Mouse (Mus musculus): Measurements from ENCODE around the gene Itpkc.

The Itpkc gene

DNA sequence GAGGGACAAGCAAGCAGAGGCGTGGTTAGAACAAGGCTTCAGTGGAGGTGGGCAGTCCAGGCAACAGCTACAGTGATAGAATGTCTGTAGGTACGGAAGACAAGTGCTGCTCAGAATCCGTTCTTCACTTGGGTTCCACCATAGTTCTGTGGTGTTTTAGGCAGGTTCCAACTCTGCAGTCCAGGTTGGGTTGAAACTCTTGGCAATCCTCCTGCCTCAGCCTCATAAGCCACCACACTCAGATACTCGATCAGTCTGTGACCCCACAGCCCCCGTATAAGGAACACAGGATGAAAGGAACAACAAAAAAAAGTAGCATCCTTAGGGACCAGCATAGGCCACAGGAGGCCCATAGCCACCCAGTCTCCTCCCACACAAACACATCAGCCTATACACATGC, 36.0 kb downstream of the Itpkc start:
- in situ Hi-C loops (cut with MseI, MboI), result no loop called here

DNA sequence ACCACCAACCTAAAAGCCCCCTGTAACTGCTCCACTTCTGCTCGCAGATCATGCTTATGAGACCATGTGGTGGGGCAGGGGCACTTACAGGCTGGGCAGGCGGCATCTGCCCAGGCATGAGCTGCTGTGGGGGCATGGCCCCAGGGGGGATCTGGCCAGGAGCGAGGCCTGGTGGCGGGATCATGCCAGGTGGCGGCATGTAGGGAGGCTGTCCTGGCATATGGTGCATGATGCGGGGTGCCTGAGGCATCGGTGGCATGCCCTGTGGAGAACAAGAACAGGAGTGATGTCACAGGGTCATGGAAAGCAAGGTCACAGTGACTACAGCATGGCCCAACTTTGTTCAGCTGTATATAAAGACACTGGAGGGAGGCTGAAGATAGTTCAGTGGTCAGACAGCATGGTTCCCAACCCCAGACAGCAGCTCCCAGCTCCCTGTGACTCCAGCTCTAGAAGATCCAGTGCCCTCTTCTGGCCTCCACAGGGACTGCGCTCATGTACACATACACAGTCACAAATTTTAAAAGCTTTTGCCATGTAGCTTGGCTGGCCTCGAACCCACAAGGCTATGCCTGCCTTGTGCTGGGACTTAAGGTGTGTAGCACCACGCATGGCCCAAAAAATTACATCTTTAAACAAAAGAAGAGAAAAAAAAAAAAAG, 39.1 kb downstream of the Itpkc start:
- in situ Hi-C loops (cut with MseI, MboI), result no loop called here

DNA sequence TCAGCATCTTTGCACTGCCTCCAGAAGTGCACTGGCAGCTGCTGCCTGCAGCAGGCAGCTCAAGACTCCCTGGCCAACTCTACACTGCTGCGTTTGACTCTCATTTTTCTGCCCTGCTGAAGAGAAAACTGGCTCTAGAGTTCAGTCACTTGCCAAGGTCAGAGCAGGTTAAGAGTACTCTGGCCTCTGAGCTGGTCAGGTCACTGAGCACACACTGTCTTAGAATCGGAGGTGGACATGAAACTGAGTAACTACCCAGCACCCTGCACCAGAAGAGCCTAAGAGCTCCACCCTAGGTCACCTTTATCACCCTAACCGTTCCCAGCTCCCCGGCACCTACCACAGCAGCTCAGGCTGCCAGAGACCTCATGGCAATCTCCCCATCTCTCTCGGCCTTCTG, 42.5 kb downstream of the Itpkc start:
- in situ Hi-C loops (cut with MseI, MboI), result no loop called here

DNA sequence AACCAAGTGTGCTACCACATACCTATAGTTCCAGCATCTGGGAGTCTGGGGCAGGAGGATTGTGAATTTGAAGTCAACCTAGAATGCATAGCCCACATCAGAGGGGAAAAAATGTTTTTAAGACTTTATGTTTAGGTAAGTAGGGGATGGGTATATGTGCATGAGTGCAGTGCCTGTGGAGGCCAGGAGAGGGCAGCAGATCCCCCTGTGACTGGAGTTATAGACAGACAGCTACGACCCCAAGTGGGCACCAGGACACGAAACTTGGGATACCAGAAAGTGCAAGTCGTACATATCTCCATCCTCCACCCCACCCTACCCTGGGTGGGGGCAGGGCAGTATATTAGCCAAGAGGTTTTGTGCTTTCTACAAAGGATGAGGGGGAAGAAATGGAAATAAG, 43.5 kb downstream of the Itpkc start:
- in situ Hi-C loops (cut with MseI, MboI), result no loop called here

DNA sequence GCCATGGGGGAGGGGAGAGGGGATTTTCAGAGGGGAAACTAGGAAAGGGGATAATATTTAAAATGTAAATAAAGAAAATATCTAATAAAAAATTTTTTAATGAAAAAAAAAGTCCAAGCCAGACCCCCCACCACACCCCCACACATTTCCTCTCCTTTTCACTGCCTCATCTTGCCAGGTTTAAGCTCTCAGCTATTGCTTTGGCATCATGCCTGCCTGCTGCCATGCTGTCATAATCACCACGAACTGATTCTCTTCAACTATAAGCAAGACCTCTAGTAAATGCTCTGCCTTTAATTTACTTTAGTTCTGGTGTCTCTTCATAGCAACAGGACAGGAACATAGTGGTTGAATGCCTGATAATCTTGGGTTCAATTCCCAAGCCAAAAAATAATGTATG, 46.0 kb downstream of the Itpkc start:
- in situ Hi-C loops (cut with MseI, MboI), result no loop called here

DNA sequence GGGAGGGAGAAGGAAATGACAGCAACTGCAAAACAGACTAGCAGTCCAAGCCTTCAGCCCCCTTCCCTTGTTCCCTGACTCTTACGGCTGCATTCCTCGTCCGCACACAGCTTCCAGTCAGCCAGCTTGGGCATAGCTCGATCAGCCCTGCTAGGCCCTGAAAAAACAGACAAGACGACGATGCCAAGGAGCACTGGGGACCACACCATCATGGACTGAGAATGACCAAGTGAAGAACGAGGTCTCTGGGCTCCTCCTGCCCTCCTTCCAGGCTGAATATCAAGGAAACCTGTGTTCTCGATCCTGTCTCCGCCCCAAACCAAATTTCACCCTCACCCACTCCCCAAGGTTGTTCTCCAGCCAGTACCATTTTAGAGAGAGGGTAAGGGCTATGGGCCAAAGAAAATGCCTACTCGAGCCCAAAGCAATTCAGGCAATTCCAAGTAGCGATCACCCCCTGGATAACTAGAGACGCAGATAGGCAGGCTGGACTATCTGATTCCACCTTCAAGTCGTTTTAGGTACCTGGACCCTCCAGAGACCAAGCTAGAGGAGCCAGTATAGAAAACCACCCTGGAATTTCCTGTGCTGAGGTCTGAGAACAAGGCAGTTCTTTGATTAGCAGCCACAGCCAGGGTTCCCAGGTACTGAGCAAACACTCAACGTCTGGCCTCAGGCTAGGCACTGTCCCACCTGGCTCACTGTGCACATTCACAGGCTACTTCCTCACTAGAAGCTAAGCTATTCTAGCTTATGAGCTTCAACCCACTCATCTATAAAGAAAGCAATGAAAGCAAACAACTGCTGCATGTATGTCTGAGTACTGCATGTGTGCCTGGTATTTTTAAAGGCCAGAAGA, 47.4 kb downstream of the Itpkc start, which contains the start of the genes Gm21983 and Mia:
Gene Gm21983, minus strand, starts transcription at position 250 of the 859 bp plus-strand sequence.
Gene Mia, minus strand, starts transcription at position 321 of the 859 bp plus-strand sequence.
- in situ Hi-C loops (cut with MseI, MboI), result no loop called here

DNA sequence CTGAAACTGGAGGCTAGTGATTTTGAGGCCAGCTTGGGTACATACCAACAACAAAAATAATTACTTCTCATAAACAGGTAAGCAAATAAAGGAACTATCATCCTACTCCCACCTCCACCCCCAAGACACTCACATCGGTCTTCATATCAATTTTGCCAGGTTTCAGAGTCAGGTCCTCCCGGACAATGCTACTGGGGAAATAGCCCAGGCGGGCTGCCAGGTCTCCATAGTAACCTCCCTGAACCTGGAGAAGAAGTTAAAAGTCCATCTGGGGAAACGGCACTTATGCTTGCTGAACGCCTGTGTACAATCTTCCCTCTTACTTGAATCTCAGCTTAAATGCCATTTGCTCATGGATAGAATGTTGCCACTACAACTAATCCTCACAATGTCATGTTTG, 48.4 kb downstream of the Itpkc start:
- in situ Hi-C loops (cut with MseI, MboI), result no loop called here

DNA sequence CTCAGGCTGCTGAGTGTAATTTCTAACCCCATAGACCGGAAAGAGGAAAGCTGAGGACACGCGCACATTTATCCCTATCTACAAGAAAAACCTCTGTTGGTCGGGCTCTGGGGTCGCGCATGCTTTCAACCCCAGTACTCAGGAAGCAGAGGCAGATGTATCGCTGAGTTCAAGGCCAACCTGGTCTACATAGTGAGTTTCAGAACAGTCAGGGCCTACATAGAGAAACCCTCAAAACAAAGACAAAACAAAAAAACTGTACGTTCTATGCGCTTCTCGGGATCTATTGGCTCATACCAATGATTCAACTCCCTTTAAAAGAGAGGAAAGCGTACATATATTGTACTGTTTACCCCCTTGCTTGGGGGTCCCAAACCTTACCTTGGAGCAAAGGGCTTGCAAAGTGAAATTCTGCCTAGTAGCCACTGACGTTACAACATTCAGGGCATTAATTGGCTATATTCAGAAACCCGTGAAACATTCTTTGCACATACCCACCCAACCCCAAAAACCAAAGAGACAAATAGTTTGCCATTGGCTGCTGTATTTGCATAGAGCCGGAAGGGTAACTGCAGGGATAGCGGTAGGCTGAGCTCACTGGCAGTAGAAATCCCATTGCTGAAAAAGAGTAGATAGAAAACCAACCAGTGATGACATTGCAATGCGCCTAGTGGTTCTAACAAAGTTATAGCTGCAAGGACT, 49.1 kb downstream of the Itpkc start:
- in situ Hi-C loops (cut with MseI, MboI), result no loop called here

DNA sequence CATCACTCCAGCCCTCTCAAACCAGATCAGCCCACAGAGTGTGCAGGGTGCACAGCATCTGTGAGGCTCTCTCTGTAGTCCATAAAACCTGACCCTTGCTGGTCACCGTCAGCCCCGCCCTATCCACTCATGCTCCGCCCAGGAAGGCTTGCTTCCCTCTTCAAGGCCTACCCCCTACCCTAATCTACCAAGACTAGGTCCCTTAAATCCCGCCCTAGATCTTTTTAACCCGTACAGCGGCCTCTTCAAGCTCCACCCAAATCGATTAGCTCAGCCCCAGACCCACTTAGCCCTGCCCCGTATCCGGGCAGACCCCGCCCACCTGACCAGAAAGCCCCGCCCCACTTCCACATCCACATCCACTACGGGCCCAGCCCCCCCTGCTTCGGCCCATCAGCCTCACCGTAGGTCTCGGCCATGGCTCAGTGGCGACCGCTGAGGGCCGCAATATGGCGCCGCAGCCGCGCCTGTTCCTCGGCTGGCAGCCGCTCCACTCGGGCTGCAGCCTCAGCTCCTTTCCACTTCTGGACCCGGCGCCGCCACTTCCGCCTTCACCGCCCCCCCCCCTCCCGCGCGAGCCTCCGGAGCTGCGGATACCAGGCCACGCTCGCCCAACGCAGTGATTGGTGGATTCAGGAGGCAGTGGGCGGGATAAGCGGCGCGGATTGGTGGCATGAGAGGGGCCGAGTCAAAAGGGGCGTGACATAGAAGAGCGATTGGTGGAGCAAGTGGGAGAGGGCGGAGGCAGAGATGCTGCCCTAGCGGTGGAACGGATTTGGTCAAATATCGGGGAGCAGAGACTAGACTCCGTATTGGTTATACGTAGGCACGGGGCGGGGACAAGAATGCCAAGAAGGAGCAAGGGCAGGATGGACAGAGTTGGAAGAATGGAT, 49.9 kb downstream of the Itpkc start, which contains the start of gene Rab4b:
Gene Rab4b, minus strand, starts transcription at position 573 of the 893 bp plus-strand sequence.
- in situ Hi-C loops (cut with MseI, MboI), result no loop called here

DNA sequence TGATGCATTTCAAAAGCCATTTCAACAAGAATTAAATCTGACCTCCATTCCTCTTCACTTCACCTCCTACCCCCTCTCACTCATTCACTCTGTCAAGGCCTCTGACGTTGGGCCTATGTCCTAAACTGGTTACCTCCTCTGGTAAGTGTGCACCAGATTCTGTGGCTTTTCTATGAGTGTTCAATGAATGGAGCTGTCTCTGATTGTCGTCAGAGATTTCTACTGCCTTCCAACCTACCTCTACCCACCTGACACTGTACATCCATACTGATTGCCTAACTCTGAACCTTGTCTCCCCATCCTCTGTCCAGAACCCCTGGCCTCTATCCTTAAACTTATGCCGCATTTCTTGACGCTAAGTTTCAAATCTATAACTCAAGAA, 50.5 kb downstream of the Itpkc start:
- in situ Hi-C loops (cut with MseI, MboI), result no loop called here

DNA sequence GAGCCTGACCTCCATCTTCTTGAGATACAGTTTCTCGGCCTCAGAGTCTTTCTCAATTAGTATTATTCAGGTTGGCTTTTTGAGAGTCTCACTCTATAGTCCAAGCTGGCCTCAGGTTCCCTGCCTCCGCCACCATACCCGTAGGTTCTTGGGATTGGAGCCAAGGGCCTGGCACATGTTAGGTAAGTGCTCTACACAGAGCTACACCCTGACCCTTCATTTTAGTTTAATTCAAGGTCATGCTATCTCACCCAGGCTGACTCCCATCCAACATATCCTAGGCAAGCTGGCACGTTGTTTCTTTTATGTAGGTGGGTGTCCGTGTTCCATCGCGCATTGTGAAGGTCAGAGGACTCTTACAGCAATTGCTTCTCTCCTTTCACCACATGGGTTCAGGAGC, 53.6 kb downstream of the Itpkc start:
- in situ Hi-C loops (cut with MseI, MboI), result no loop called here

DNA sequence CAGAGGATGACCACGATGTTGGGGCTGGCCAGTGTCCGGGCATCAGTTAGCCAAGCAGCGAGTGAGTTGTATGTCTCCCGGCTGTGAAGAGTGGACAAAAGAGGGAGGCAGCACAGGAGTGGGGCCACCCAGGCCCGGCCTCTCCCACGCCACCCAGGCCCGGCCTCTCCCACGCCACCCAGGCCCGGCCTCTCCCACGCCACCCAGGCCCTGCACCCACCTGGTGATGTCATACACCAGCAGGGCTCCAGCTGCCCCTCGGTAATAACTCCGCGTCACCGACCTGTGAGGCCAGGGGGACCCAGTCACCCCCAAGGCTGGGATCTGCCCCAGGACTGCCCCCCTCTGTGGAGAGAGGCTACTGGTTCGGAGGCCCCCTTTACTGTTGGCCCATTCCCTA, 54.0 kb downstream of the Itpkc start:
- in situ Hi-C loops (cut with MseI, MboI), result no loop called here

DNA sequence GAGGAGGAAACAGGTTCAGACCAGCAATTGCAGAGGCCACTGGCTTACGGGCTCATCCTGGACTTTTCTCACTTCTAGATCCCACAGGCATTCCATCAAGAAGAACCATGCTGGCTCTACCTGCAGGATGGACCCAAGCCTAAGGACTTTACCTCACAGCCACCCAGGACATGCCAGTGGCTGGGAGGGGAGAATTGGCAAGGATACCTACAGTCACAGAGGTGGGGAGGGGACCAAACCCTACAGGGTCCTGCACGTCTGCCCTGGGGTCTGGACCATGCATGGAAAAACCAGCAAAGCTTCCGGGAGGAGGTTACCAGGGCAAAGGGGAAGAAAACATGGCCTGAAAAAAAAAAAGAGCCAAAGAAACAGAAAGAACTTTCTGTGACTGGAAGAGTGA, 57.5 kb downstream of the Itpkc start:
- in situ Hi-C loops (cut with MseI, MboI), result no loop called here

DNA sequence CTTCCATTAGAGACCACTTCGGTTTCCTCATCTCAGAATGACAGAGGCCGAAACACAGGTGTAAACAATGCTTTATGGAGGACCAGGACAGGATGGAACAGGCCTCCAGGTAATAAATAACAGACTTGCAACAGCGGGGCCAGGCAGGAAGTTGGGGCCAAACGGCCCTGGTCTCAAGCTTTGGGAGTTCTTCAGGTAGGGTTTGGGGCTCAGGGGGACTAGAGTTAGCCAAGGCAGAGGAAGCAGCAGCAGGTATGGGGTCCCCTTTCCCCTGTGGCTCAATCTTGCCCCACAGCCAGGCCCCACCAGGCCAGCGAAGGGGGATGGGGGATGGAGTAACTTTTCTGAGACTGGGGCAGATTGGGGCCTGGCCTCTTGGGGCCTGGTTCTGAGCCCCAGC, 60.1 kb downstream of the Itpkc start:
- in situ Hi-C loops (cut with MseI, MboI), result no loop called here

DNA sequence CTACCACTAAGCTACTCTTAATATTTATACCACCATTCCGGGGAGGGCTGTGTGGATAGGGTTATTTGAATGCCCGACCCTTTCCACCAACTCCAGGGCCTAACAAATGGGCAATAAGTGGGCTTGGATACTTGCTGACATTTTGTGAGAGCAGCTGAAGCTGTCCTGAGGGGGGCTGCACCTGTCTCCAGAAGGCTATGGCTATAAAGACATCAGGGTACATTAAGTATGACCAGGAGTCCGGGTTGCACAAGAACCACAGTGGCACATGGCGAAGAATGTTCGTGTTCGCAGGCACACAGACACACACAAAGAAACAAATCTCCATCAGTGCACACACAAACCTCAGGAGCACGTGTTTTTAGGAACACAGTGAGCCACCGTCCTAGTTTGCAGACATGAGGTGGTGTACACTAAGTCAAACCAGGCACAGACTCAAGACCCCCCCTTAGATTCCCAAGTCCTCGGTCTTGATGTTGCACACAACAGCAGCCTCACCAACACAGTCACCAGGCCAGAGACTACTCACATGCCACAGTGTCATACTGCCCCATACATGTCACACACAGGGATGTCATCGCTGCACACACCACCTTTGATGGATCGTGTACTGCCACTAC, 60.9 kb downstream of the Itpkc start:
- in situ Hi-C loops (cut with MseI, MboI), result no loop called here

DNA sequence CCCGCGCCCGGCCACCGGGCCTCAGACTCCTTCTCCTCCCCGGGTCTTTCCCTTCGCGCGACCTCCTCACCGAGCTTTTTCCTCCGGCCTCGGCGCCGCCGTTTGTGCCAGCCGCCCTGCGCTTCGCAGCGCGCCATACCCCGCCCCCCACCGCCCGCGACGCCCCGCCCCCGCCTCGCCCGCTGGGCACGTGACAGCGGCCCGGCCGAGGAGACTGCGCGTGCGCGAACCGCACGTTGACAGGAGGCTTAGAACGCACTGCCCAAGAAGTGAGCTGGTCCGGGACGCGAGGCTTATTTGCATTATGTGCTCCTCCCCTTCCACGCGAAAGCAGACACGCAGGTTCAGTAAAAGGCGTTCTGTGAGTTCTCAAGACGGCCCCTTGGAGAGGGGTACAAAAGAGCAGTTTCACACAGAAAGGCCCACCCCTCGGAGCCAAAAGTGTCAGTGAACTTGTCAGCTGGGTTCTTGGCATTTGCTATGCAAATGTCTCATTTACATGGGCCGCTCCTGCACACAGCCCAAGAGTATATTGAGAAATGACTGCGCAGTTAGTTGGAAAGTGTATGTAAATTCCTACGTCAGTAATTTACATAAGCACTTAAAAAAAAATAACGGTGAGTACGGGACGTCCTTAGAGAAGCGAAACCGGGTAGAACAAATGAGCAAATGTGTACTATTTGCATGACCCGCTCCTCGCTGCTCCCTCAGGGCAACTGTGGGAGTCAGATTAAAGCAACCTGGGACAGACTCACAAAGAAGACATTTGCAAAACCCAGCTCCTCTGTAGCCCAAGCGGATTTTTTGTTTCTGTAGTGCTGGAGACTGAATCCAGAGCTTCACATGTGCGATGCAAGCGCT, 61.6 kb downstream of the Itpkc start, which contains the start of gene Egln2:
Gene Egln2, minus strand, starts transcription at position 189 of the 861 bp plus-strand sequence.
- in situ Hi-C loops (cut with MseI, MboI), result no loop called here

DNA sequence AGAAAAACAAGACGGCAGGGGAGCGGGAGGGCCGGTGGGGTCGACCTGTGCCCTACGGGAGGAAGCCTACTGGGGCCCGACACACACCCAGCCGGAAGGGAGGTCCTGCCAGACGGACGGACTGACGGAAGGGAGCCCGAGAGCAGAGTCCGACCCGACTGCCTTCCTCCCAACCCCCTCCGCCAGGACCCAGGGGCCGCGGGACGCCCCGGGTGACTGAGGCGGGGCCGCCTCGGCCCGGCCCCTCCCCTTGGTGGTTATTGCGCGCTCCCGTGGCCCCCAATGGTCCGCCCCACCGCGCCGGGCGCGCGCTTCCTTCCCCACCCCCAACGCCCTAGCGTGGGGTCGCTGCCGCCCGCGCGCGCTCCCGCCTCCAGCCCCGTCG, 62.2 kb downstream of the Itpkc start:
- in situ Hi-C loops (cut with MseI, MboI), result no loop called here

DNA sequence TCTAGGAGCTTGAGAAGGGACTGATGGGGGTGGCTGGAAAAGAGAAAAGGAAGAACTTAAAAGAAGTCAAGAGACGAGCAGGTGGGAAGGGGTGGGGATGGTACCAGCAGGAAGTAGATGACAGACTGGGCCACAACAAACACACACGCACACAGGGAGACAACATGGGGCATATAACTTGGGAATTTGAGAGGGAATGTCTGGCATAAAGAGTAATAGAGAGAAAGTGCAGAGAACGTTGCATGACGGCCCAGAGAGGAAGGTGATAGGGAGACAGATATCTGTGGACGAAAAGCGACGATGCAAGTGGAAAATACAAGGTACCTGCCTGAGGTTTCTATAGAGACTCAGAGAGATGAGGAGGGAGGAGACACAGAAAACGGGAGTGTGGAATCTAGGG, 62.8 kb downstream of the Itpkc start:
- in situ Hi-C loops (cut with MseI, MboI), result no loop called here

DNA sequence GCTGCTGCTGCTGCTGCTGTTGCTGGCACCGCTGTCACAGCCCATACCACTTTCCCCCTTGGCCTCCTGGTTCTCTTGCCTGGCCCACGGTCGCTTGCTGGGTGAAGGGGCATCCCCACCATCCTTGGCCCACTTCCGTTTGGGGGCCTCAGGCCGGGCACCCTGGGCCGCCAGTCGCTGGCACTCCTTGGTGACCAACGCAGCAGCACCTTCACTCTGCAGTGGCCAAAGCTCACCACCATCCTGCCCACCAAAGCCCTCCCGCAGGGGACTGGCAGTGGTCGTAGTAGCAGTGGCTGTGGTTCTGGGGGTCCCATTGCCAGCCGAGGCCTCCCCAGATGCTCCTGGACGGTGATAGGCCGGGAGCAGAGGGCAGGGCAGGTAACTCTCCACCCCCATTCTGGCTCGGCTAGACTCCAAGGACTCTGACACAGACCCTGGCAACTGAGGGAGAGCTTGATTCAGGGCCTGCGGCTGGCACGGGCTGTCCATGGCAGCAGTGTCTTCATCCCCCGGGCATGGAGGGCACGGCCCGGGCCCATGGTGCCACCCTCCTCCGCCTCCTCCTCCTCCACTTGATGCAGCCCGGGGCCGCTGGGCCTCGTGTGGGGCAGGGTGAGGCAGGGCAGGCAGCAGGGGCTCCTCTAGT, 63.3 kb downstream of the Itpkc start:
- in situ Hi-C loops (cut with MseI, MboI), result no loop called here

Measured in mouse trophoblast stem cell (cell line).